Mouse (Mus musculus) spleen, adult 2 months (tissue): ENCODE data around the gene Tnfrsf1a. TPM values are rescaled to one million over a fixed set of nuclear protein-coding genes. Genes with fewer than 3 reads are reported as not detected.
A peak's percentile ranks its signal among the peaks of the same experiment; 100 is the strongest.

Experiments used
- DNase-seq, 2 experiments: peaks; one replicate each; pipeline versions ENCODE4 v3.0.0 to v3.0.0-alpha.2; 2012 to 2021; ENCODE audit warnings: low spot score in 2 of 2, low read depth in 1 of 2
- H3K27ac ChIP-seq: fragments of 200-500 bp; 2 replicates; pipeline ENCODE4 v1.5.1; 2012; ENCODE audit warnings: low read length, inconsistent platforms; ENCODE audit not compliant: insufficient read depth
- H3K27me3 ChIP-seq: fragments of 200-500 bp; 2 replicates; pipeline ENCODE4 v1.6.1; 2012; ENCODE audit warnings: mild to moderate bottlenecking, moderate library complexity, low read length, inconsistent platforms; ENCODE audit not compliant: control insufficient read depth, insufficient read depth
- H3K36me3 ChIP-seq: fragments of 200-500 bp; 2 replicates; pipeline ENCODE4 v1.6.1; 2012; ENCODE audit warnings: mild to moderate bottlenecking, low read length, inconsistent platforms; ENCODE audit not compliant: control insufficient read depth, insufficient read depth
- H3K4me1 ChIP-seq: fragments of 200-500 bp; 2 replicates; pipeline ENCODE4 v1.6.1; 2011; ENCODE audit warnings: inconsistent platforms; ENCODE audit not compliant: control insufficient read depth, insufficient read depth, insufficient read length
- H3K4me3 ChIP-seq: fragments of 200-500 bp; 2 replicates; pipeline ENCODE4 v1.5.1; 2011; ENCODE audit warnings: mild to moderate bottlenecking, inconsistent platforms; ENCODE audit not compliant: insufficient read depth, insufficient read length; ENCODE audit errors: extremely low read depth
- CTCF ChIP-seq: fragments of 200-500 bp; IDR thresholded peaks from 2 replicates; pipeline ENCODE4 v1.5.1; 2011; ENCODE audit warnings: mild to moderate bottlenecking, inconsistent platforms; ENCODE audit not compliant: insufficient read depth, insufficient read length, insufficient replicate concordance; ENCODE audit errors: extremely low read depth
- POLR2A ChIP-seq: fragments of 200-500 bp; IDR thresholded peaks from 2 replicates; pipeline ENCODE4 v1.6.1; 2011; ENCODE audit warnings: low read depth, low read length, inconsistent platforms
- WGBS: fragments of 180-500 bp; shearing (Covaris S2); methylation state at CpG from one replicate; pipeline ENCODE4 v1.1.7; 2018; 5-methylcytosine and 5-hydroxymethylcytosine counted together
- polyA plus RNA-seq: library from polyadenylated mRNA; depleted of rRNA; stranded (reverse); fragments of >200 nt; gene quantifications from 2 replicates; pipeline ENCODE4 v1.2.3, GENCODE M21; 2012

Tnfrsf1a gene
- polyA plus RNA-seq, 1 experiment, result 51.3 TPM

DNA sequence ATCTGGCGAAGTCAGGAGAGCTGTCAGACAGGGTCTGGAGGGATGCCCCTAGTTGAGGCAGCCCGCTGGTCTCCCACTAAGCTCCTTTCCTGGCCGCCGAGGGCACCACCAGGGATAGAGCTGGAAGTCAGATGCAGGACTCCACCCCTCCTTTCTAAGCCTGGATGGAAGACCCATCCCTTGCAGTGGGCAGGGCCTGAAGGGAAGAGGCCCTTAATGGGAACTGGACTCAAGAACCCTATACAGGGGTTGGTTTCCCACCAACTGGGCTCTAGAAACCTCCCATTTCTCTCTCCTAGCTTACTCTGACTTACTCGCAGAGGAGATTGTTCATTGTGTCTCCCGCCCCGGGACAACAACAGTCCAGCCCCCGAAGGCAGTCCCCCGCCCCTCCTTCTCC lies 30.6 kb downstream of the Tnfrsf1a start:
- TF ChIP-seq POLR2A, result no peak
- no peak for TF ChIP-seq CTCF
- DNase-seq, result no peak
- WGBS, result 49% methylated on average over 9 of the region's 9 CpGs
- H3K36me3 ChIP-seq, result no peaks in the 10 kb centered on the region
- no peak overlapping the region for H3K4me3 ChIP-seq
- H3K27ac ChIP-seq, result no peak overlapping the region
- peaks cover 3% of the 10 kb centered on the region for H3K4me1 ChIP-seq
- peaks cover 3% of the 10 kb centered on the region; the same call in 1 of the 2 replicates for H3K27me3 ChIP-seq

- DNase-seq, result no peak
- Histone ChIP-seq H3K27me3 (peaks cover 3% of the 10 kb centered on the region; the same call in 1 of the 2 replicates), H3K4me3 (no peak within 1 kb of the TSS), H3K4me1 (peaks cover 3% of the 10 kb centered on the region), H3K36me3 (no peaks in the 10 kb centered on the region), H3K27ac (no peak within 1 kb of the TSS)
- TF ChIP-seq CTCF, result no peak
- no peak for TF ChIP-seq POLR2A
- WGBS, result 27% methylated on average over 40 of the region's 40 CpGs
These were observed 31.5 kb downstream of the Tnfrsf1a start, which contains the start of gene Plekhg6 for GRCm38 (mm10) chr6:125380372-125381360. Gene Plekhg6, minus strand, starts transcription at chr6:125380793.

DNA sequence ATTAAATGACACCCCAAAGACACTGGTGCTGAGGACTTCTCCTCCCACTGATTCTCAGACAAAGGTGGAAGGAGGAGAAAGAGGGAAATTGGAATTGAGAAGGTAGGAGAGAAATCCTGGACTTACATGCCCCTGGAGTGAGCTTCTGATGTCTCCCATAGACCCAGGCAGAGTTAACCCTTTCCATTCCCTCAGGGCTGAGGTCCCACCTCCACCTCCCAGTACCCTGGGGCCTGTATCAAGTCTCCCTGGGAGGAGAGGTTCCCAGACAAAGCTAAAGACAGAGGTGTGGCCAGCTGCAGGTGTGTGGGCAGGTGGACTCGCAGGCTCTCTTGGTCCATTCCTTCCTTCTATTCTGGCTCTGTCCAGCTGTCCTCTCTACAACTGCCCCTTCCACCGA lies 32.9 kb downstream of the Tnfrsf1a start:
- Histone ChIP-seq H3K4me1 (peaks cover 3% of the 10 kb centered on the region), H3K27me3 (peaks cover 3% of the 10 kb centered on the region; the same call in 1 of the 2 replicates), H3K36me3 (no peaks in the 10 kb centered on the region), H3K27ac (no peak overlapping the region), H3K4me3 (no peak overlapping the region)
- TF ChIP-seq POLR2A, result no peak
- no peak for TF ChIP-seq CTCF
- DNase-seq, result no peak
- WGBS, result 75% methylated on average over 2 of the region's 2 CpGs

DNA sequence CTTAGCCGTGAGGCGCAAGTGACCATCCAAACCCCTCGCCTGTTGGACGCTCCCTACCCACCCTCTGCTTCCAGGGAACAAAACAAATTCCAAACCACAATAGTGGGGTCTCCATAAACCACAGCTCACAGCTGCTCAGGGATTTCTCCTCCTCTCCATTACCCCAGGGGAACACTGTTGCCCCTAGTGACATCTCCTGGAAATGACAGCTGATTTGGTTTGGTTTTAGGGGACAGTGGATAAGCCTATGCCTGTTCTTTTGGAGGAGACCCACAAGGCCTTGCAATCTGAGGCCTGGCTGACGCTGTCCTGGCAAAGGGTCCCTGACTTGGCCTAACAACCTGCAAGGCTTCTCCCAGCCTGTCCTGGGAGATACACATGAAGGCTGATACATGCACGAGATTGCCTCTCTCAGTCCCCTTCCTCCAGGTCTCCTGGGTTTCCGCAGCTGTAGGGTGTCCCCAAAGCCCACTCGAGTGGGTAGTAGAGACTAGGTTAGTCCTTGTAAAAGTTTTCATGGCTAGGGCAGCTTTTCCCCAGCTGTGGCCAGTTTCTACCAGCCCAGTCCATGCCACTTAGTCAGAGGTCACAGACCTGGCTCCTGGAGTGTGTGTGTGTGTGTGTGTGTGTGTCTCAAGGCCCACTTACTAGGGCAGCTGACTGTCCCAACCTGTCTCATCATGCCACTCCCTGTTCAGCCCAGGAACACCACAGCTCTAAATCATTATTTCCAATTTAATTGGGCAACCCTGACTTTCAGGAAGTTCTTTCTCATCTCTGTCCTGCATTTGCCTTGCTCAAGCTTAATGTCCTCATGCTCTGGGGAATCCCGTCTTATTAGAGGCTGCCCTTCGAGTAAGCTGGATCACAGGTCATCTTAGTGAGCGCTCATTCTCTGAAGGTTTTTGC lies 36.2 kb downstream of the Tnfrsf1a start:
- 77% methylated on average over 11 of the region's 11 CpGs for WGBS
- DNase-seq, result no peak
- H3K27me3 ChIP-seq, result no peaks in the 10 kb centered on the region
- H3K4me1 ChIP-seq, result peaks cover 2% of the 10 kb centered on the region; the same call in 1 of the 2 replicates
- TF ChIP-seq POLR2A (no peak), CTCF (0 out of 2 replicates have a peak, but pooled peaks have one; percentile 2)
- no peak overlapping the region for H3K27ac ChIP-seq
- no peaks in the 10 kb centered on the region for H3K36me3 ChIP-seq
- H3K4me3 ChIP-seq, result no peak overlapping the region

DNA sequence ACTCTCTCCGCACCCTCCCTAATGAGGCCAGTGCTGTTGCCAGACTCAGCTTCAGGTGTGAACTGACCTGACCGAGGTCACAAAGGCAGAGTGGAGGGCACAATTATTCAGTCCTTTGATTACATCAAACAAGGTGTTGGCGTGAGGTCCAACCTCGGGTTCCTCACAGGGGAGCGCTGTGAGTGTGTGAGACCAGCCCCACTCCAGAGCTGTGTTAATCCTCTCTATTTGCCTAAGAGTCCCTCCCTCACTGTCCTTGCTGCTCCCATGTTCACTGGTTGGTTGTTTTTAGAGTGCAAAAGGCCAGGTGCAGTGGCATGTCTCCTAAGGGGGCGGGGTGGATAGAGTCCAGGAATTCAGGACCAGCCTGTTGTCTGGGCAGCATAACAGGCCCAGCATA lies 36.9 kb downstream of the Tnfrsf1a start:
- 84% methylated on average over 6 of the region's 6 CpGs for WGBS
- no peaks in the 10 kb centered on the region for H3K36me3 ChIP-seq
- TF ChIP-seq POLR2A (no peak), CTCF (no peak)
- H3K27me3 ChIP-seq, result no peaks in the 10 kb centered on the region
- no peak overlapping the region for H3K4me3 ChIP-seq
- no peak for DNase-seq
- H3K4me1 ChIP-seq, result no peaks in the 10 kb centered on the region
- H3K27ac ChIP-seq, result no peak overlapping the region

DNA sequence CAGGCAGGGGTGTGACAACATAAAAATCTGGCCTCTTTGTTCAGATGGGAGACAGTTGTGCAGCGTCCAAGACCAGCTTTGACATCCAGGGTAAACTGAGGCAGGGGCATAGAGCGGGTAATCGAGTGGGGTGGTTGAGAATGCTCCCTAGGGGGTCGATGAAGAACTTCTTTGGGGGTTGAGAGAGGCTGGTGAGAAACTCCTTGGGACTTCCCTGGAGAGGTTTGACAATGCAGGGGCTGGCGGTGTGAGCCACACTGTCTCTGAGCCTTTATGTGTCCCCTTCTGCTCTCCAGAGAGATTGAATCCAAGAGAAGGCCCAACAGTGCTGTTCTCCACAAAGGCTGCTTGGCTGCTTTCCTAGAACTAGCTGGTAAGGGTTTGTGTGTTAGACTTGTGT lies 40.7 kb downstream of the Tnfrsf1a start:
- no peak overlapping the region for H3K4me3 ChIP-seq
- H3K36me3 ChIP-seq, result no peaks in the 10 kb centered on the region
- no peak for DNase-seq
- no peaks in the 10 kb centered on the region for H3K4me1 ChIP-seq
- H3K27ac ChIP-seq, result no peak overlapping the region
- no peaks in the 10 kb centered on the region for H3K27me3 ChIP-seq
- WGBS, result 81% methylated on average over 5 of the region's 5 CpGs
- no peak for TF ChIP-seq POLR2A
- TF ChIP-seq CTCF, result no peak
